Mouse (Mus musculus): ENCODE measurements at regions not wholly inside any gene's neighbourhood (a gene's known extent, or its start where the extent isn't known, plus 50 kb on each side); places are given as distances from the start of the nearest gene placed in this dataset.

DNA sequence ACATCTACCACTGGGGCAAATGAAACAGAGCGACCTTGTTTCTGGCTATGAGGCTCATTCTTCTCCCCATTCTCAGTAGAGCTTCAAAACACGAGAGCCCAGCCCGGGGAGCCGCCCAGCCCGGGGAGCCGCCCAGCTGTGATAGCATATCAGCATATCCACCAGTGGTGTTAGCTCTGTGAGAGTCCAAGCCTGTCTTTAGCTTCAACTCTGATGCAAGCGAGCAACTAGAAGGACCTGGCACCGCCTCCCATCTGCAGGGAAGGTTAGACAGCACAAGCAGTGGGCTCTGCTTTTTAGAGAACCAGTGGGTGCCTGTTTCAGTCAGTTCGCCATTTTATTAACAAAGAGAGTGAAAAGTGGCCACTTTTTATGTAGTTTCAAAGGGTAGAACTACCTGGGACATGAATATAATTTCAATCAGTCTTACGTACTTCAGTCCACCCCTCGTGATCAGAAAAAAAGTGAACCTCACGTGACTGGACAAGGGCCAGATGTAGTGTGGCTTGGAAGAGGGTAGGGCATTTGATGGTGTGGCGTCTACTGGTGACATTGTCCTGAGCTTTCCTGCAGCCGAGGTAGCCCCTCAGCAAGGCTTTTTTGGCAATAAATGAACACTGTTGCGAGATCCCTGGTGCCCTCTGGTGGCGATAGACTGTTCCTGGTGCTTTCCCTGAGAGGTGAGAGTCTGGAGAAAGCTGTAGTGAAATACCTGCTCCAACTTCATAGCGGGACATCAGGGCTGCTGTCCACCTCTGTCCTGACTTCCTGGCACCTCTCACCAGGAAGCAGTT lies 121.0 kb downstream of the Amer3 start:
- peak; percentile 86 for TF ChIP-seq CTCF (conservative IDR thresholded peaks at IDR 0.05)
- peak overlapping the region; percentile 14 for H3K4me3 ChIP-seq
- H3K27ac ChIP-seq, result peak overlapping the region; percentile 55
- peak; percentile 57 to 62 for DNase-seq (ENCODE audit: low spot score in 2 of 2)

DNA sequence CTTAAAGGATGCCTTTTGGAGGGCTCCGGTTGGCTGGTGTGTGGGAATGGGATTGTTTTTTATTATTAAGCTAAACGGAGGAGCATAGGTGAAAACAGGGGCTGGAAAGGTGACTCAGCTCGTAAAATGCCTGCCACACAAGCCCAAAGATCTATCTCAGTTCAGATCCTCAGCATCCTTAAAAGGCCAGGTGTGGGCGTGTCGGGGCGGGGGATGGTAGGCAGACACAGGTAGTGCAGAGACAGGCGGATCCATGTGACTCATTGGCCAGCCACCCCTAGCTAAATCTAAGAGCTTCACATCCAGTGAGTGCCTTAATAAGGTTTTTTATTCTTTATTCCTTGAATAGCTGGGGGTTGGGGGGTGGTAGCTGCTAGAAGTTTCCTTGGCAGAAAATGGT lies 122.0 kb downstream of the Amer3 start:
- no peak overlapping the region for H3K4me3 ChIP-seq
- H3K27ac ChIP-seq, result peak overlapping the region; percentile 55; the same call in 1 of the 2 replicates
- no peak for TF ChIP-seq CTCF (conservative IDR thresholded peaks at IDR 0.05)
- DNase-seq (ENCODE audit: low spot score in 2 of 2), result no peak

DNA sequence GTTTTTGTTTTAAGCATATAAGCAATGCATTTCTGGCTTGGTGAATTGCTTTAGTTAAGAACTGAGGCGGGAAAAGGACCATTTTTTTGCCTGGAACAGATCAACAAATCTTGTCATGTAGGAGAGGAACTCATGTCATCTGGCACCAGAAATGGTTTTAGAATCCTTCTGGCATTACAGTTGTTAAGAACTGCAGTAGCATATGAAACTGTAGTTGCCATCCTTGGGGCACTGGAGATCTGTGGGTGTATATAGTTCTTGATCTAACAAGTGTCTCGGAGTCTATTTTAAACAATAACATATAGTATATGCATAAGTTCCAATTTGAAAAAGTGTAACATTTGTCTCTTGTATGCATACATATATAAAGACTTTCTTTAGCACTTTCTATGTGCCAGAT lies 129.6 kb downstream of the Amer3 start:
- Histone ChIP-seq H3K27ac (no peak overlapping the region), H3K4me3 (no peak overlapping the region)
- TF ChIP-seq CTCF (conservative IDR thresholded peaks at IDR 0.05), result no peak
- DNase-seq (ENCODE audit: low spot score in 2 of 2), result peak in 1 of 2 experiments; percentile 22

DNA sequence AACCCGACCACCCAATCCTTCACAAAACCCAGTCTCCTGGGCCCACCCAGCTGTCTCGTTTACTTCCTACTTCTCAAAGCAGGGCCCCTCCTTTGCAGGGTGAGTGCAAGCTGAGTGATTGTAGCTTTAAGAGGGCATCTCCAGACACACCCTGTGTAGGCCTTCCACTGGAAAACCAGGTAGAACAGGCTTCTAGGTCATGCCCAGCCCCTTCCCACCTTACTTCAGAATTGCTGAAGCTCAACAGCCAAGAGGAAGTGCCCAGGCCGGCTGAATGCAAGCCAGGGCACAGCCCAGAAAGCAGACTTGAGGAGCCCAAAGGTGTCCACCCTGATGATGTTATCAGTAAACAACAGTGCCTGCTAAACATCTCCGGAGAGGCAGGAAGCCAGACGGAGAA lies 120.2 kb downstream of the Fam168b start:
- Histone ChIP-seq H3K4me3 (no peak overlapping the region), H3K27ac (no peak overlapping the region)
- TF ChIP-seq CTCF (conservative IDR thresholded peaks at IDR 0.05), result no peak
- DNase-seq (ENCODE audit: low spot score in 2 of 2), result no peak

DNA sequence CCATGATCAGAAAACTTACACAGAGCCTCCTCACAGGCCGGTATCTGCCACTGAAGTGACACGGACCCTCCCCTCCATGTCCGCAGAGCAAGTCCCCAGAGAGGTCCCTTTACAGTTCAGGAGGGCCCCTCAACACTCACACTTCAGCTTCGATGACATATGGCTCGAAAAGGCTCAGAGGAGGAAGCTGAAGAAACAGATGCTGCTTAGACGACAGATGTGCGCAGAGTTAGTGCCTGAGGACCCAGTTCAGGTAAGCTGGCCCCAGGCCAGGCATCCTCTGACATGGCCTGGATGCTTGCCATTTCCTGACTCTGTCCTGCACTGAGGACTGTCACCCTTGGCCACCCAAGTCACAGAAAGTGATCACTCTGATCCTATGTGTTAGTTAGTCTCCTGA lies 110.7 kb downstream of the Fam168b start:
- no peak for DNase-seq (ENCODE audit: low spot score in 2 of 2)
- no peak for TF ChIP-seq CTCF (conservative IDR thresholded peaks at IDR 0.05)
- H3K27ac ChIP-seq, result no peak overlapping the region
- H3K4me3 ChIP-seq, result no peak overlapping the region

DNA sequence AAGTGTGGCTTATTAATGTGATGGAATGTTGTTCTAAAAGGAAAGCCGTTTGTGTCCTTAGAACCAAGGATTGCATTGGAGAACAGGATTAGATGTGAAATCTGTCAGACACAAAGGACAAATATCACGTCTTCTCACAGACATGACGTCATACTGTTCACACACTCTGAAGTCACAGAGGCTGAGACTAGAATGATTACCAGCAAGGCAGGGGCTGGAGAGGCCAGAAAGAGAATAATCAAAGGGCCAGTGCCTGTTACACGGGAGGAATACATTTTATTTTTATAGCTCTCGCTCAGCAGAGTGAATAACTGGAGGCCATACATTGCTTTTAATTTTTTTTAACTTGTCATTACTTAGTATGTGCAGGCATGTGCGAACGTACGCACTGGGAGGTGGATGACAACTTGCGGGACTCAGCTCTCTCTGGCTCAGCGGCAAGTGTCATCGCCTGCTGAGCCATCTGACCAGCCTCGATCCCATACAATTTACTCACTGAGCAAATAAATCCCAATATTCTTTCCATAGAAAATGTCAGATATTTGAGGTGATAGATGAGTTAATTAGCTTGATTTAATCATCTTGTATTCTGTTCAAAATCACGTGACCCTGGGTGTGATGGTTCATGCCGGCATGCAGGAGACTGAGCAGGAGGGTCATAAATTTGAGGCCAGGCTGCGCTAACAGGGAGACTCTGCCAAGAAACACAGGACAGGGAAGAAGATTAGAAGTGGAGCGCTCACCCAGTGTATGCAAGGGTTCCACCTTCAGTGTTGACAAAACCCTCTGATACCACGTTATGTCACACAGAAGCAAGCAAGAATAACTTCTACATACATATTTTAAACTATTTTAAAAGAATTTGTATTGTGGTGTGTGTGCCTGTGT lies 109.6 kb downstream of the Fam168b start:
- DNase-seq (ENCODE audit: low spot score in 2 of 2), result no peak
- TF ChIP-seq CTCF (conservative IDR thresholded peaks at IDR 0.05), result no peak
- Histone ChIP-seq H3K27ac (no peak overlapping the region), H3K4me3 (no peak overlapping the region)

DNA sequence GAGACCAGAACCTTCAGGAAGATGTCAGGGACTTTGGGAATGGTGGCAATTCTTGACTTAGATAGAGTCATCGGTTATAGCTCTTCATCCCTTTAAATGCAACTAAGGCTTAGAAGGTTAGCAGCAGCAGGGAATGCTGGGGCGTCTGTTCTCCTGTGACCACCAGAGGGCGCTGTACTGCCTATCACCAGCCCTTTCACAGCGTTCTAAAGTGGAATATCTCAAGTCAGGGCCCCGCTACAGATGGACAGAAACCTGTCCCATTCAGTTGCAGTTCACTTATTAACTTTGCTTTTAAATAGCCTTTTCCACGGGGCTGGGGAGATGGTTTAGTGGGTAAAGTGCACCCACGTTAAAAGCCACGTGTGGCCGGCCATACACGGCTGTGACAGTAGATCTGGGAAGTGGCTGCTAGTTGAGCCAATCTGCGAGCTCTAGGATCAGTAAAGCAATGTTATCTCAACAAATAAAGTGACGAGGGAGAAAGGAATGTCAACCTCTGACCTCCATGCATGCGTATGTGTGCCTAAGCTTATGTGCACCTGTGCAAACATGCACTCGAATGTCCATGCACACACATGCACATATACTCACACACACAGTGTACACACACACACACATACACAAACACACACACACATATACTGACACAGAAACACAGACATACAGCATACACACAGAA lies 104.3 kb downstream of the Fam168b start:
- no peak overlapping the region for H3K27ac ChIP-seq
- peak; percentile 71 to 86 for DNase-seq (ENCODE audit: low spot score in 2 of 2)
- no peak overlapping the region for H3K4me3 ChIP-seq
- peak; percentile 94 for TF ChIP-seq CTCF (conservative IDR thresholded peaks at IDR 0.05)

DNA sequence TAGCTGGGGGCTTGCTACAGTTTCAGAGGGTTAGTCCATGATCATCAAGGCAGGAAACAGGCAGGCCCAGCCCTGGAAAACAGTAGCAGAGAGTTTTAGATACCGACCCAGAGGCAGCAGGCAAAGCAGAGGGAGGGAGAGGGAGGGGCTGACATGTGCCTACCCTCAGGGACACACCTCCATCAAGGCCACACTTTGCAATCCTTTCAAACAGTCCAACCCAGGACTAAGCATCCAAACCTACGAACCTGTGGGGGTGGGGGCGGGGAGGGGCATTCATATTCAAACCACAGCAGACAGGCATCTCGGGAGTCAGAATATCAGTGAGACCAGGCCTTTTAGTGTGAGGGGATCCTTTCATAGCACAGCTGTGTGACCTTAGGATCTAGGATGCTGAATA lies 103.2 kb downstream of the Fam168b start:
- Histone ChIP-seq H3K4me3 (no peak overlapping the region), H3K27ac (no peak overlapping the region)
- no peak for TF ChIP-seq CTCF (conservative IDR thresholded peaks at IDR 0.05)
- no peak for DNase-seq (ENCODE audit: low spot score in 2 of 2)

DNA sequence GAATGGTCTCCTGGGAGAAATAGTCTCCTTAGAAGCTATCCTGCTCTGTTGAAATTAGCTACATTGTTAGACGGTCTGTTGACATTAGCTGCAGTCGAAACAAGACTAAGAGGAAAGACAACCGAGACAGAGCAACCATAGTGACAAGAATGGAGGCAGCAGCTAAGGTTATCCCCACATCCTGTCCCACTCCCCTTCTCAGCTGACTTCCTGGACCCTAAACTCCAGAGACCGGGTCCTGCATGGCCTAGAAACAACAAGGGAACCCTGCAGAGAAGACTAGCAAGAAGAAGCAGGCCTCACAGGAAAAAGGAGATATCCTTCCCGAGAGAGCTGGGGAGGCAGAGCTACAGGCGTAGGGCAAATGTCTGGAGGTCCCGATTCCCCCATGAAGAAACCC lies 102.0 kb downstream of the Fam168b start:
- TF ChIP-seq CTCF (conservative IDR thresholded peaks at IDR 0.05), result no peak
- no peak overlapping the region for H3K27ac ChIP-seq
- no peak overlapping the region for H3K4me3 ChIP-seq
- no peak for DNase-seq (ENCODE audit: low spot score in 2 of 2)

DNA sequence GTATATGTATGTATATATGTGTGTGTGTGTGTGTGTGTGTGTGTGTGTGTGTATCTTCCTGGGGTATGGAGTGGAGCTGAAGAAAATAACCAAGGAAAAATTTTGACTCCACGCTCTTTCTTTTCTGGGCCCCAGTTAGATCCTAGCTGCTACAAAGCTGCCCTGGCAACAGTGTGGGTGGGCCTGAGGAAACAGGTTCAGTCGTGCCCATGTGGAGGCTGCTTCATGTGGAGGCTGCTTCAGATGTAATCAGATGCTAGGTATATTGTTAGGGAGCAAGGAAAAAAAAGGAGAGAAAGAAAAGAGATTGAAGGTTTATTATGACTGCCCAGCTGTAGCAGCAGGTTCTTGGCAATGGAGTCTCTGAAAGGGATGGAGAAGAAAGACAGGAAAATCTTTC lies 100.6 kb downstream of the Fam168b start:
- H3K4me3 ChIP-seq, result no peak overlapping the region
- H3K27ac ChIP-seq, result no peak overlapping the region
- no peak for DNase-seq (ENCODE audit: low spot score in 2 of 2)
- no peak for TF ChIP-seq CTCF (conservative IDR thresholded peaks at IDR 0.05)

DNA sequence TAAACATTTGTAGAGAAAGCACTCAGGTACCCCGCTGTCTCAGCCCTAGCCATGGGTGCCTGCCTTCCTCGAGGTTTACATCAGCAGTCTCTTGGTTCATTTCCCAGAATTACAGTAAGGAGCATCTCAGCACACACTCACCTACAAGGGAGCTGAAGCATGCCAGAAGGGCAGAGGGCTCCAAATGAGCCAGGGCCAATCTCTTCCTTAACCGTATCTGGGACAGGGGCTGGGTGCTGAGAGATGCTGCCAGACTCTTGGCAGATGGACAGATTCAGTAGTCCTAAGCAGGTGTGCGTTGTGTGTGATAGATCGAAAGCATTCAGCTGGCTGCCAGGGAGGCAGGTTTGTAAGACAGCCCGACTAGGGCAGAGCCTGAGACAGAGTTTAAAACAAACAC lies 97.0 kb downstream of the Fam168b start:
- no peak for DNase-seq (ENCODE audit: low spot score in 2 of 2)
- no peak for TF ChIP-seq CTCF (conservative IDR thresholded peaks at IDR 0.05)
- no peak overlapping the region for H3K27ac ChIP-seq
- H3K4me3 ChIP-seq, result no peak overlapping the region

DNA sequence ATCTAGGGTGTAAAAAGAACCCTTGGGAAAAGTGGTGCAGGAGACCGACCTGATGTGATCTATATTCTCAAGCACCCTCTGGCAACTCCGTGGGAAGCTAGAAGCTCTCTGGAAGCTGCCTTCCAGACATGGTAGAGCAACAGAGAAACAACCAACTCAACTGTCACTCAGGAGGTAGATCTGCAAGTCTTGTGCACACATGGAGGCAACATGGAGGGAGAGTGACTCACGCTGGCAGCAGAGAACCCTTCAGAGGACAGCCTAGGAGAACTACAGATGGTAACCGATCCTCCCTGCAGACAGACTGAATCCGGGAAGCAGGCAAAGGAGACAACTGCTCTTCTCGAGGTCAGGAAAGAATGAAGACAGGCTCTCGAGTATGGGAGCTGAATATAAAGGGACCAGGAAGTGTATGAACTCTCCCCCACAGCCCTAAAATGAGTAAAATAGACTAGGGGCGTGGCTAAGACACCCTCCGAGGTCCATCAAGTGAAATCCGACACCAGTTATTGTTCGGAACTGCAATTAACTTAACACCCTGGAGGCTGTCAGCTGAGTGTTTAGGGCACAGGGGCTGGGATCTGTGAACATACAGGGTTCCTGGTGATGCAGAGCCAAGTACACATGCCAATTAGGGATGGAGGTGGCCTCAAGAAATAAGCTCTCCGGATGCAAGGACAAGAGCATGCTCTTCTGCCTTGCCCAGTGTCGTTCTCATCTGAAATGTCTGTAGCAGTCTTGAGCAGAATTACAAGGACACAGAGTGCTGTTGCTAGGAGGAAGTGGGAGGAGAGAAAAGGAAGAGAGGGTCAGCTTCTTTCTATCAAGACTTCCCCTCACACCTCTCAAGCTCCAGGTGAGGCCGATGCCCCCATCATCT lies 93.5 kb downstream of the Fam168b start:
- TF ChIP-seq CTCF (conservative IDR thresholded peaks at IDR 0.05), result no peak
- H3K4me3 ChIP-seq, result no peak overlapping the region; the same call in 1 of the 2 replicates
- no peak for DNase-seq (ENCODE audit: low spot score in 2 of 2)

More for the DNA sequence above, 93.5 kb downstream of the Fam168b start:
- peak overlapping the region; percentile 93 for H3K27ac ChIP-seq

Measured in layer of hippocampus, adult 2 months (tissue).